Mouse (Mus musculus) testis, adult 2 months (tissue): ENCODE measurements around the gene Slc4a11.

ENCODE experiments used
- CTCF ChIP-seq: fragments of 200-500 bp; IDR thresholded peaks from 2 replicates; pipeline ENCODE4 v1.5.1; 2012; ENCODE audit warnings: low read depth, mild to moderate bottlenecking, inconsistent platforms, low read length, moderate library complexity; ENCODE audit not compliant: control insufficient read depth, insufficient read depth, insufficient replicate concordance
- POLR2A ChIP-seq: fragments of 200-500 bp; IDR thresholded peaks from 2 replicates; pipeline ENCODE4 v1.6.1; 2012; ENCODE audit warnings: low read depth, mild to moderate bottlenecking, inconsistent platforms, low read length, moderate library complexity; ENCODE audit not compliant: control insufficient read depth

DNA sequence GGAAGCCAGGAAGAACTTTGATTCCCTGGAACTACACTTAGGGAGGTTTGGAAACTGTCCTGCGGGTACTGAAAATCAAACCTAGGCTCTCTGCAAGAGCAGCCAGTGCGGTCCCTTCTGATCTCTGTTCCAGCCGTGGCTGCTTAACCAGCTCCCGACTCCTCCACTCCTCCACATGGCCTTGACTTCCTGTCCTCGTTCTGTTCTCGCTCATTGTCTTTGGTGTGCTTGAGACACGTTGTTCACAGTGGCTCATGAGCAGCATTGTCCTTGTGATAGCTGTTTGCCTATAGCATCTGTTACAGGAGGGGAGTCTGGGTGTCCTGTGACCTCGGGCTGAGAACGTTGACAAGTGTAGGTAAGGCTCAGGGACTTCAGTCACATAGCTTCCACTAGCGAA is 20.1 kb downstream of the Slc4a11 start:
- TF ChIP-seq CTCF (no peak), POLR2A (no peak)
